Mouse (Mus musculus) forebrain, embryonic 14.5 days (tissue): ENCODE data around the gene Pigm. TPM values are rescaled to one million over a fixed set of nuclear protein-coding genes. Genes with fewer than 3 reads are reported as not detected.

Experiments
- ATAC-seq: fragments of 200-750 bp; cut with Nextera tagmentation; 2 replicates; pipeline ENCODE4 v1.8.0; 2017; ENCODE audit warnings: mild to moderate bottlenecking, moderate library complexity
- DNase-seq: peaks from one replicate; pipeline ENCODE4 v3.0.0-alpha.2; 2015; ENCODE audit warnings: low spot score
- H3K27ac ChIP-seq: fragments of 300-500 bp; sonication (generic); 2 replicates; pipeline ENCODE4 v1.5.1; 2014; ENCODE audit warnings: low read depth, mild to moderate bottlenecking, control low read depth, low read length, moderate library complexity
- H3K27me3 ChIP-seq: fragments of 300-500 bp; sonication (generic); replicated peaks from 2 replicates; pipeline ENCODE4 v1.6.1; 2014; ENCODE audit warnings: low read length, control low read depth, mixed read lengths; ENCODE audit not compliant: control insufficient read depth, insufficient read depth
- H3K36me3 ChIP-seq: fragments of 300-500 bp; sonication (generic); 2 replicates; pipeline ENCODE4 v1.6.1; 2014; ENCODE audit warnings: low read length, control low read depth; ENCODE audit not compliant: control insufficient read depth, insufficient read depth
- H3K4me1 ChIP-seq: fragments of 300-500 bp; sonication (generic); 2 replicates; pipeline ENCODE4 v1.6.1; 2014; ENCODE audit warnings: antibody characterized with exemption, low read length, control low read depth; ENCODE audit not compliant: control insufficient read depth, insufficient read depth
- H3K4me2 ChIP-seq: fragments of 300-500 bp; sonication (generic); 2 replicates; pipeline ENCODE4 v1.6.1; 2014; ENCODE audit warnings: mild to moderate bottlenecking, control low read depth, low read length
- H3K4me3 ChIP-seq: fragments of 300-500 bp; sonication (generic); 2 replicates; pipeline ENCODE4 v1.5.1; 2014; ENCODE audit warnings: low read depth, low read length, control low read depth
- H3K9ac ChIP-seq: fragments of 300-500 bp; sonication (generic); 2 replicates; pipeline ENCODE4 v1.6.1; 2014; ENCODE audit warnings: mild to moderate bottlenecking, low read length, control low read depth, moderate library complexity
- H3K9me3 ChIP-seq: fragments of 300-500 bp; sonication (generic); replicated peaks from 2 replicates; pipeline ENCODE4 v1.6.1; 2016; ENCODE audit warnings: low read length, control low read depth, mixed read lengths; ENCODE audit not compliant: control insufficient read depth
- WGBS: fragments of 180-500 bp; shearing (Covaris S2); extraction: QIAGEN DNeasy Blood & Tissue Kit; methylation state at CpG from one replicate; pipeline ENCODE4 v1.1.7; 2014; 5-methylcytosine and 5-hydroxymethylcytosine counted together
- polyA plus RNA-seq: library from polyadenylated mRNA; unstranded; fragments of >200 nt; fragmentation: Nextera tagmentation; extraction: Ambion mirVana; gene quantifications from 2 replicates; pipeline ENCODE4 v1.2.1, GENCODE M21; 2014

Gene Pigm
- polyA plus RNA-seq, 1 experiment from 2014 or later, result 5.1 TPM

DNA sequence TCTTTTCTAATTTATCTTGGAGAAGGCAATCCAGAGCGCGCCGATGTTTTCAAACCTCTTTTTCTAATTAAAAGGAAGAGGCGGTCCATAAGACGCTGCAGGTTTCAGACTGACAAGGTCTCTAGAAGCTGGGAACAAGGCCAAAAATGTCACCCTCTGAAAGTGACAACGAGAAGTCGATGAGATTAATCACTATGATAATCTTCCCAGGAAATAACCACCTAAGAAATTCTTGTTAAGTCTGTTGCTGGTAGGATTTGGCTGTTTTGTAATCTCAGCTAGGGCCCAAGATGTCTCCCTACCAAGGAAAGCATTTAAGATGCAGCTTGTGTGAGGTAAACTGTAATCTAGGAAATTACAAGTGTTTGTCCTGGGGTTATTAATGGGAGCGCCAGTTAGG is 17.4 kb downstream of the Pigm start:
- no peaks in the 10 kb centered on the region for H3K36me3 ChIP-seq
- ATAC-seq (no peak), DNase-seq (peak; percentile 64)
- no peaks in the 10 kb centered on the region for H3K27me3 ChIP-seq
- H3K27ac ChIP-seq, result no peak overlapping the region
- H3K9ac ChIP-seq, result no peak overlapping the region
- 29% methylated on average over 8 of the region's 8 CpGs for WGBS
- no peak overlapping the region for H3K4me2 ChIP-seq
- H3K9me3 ChIP-seq, result no peaks in the 10 kb centered on the region
- no peak overlapping the region for H3K4me3 ChIP-seq
- H3K4me1 ChIP-seq, result peaks cover 8% of the 10 kb centered on the region; the same call in 1 of the 2 replicates

DNA sequence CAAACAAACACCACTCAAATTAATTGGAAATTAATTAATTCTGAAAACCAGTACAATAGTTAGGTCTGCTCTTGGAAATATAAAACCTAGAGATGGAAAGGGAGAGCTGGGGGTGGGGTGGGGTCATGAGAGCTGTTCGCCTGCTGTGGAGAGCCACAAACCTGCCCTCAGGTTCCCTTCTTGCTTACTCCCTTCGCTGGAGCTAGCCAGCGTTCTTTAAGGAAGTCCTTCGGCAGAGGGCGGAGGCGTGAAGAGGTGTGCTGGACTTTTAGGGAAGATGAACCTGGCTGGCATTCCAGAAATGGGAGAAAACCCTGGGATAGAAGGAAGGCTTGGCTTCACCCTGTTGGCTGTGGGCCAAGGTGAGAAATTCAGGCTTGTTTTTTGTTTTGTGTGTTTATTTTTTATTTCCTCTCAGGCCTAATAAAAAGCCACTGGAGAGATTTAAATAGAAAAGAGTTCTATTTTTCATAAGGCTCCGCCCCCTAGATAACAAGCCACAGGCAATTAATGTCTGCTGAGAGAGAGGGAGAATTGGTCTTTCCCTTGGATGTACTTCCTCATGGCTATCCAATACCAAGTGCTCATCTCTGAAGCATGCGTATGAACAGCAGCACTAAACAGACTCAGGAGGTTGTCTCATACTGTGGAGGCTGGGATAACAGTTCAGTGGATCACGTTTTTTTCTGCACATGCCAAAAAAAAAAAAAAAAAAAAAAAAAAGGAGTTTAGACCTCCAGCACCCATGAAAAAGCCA is 20.8 kb downstream of the Pigm start:
- DNase-seq, result no peak
- 65% methylated on average over 9 of the region's 9 CpGs for WGBS

DNA sequence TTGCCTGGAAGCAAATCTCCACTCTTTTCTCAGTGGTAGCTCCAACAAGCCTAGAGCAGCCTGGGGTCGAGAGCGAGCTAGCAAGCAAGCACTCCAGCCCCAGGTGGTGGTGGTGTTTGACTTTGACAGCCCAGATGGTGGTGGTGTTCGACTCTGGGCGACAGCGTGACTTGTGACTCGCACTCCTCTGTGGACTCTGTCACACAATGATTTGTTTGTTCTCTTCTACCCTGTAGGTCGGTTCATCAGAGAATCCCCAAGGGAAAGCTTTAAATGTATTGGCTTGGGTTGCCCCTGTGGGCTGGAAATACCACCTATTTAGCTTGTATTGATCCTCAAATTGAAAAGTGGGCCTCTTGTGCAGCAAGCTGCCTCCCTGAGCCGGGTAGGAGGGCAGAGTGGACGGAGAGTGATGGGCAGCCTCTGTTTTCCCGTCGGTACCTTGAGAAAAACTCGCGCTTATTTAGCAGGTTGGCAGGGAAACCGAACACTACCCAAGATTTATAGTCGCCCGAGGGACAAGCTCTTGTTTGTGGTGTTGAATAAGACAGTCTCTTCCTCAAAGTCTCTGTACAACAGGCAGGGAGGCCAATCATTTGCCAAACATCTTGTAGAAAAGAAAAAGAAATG is 29.8 kb downstream of the Pigm start:
- Histone ChIP-seq H3K9ac (no peak overlapping the region), H3K27ac (no peak overlapping the region), H3K4me1 (no peaks in the 10 kb centered on the region), H3K4me2 (no peak overlapping the region), H3K9me3 (no peaks in the 10 kb centered on the region), H3K36me3 (no peaks in the 10 kb centered on the region), H3K27me3 (no peaks in the 10 kb centered on the region), H3K4me3 (no peak overlapping the region)
- DNase-seq, result no peak
- WGBS, result 50% methylated on average over 16 of the region's 16 CpGs
- ATAC-seq, result no peak

More for the DNA sequence above, 20.8 kb downstream of the Pigm start:
- Histone ChIP-seq H3K9ac (no peak overlapping the region), H3K4me3 (no peak overlapping the region), H3K4me1 (peaks cover 1% of the 10 kb centered on the region; the same call in 1 of the 2 replicates), H3K27ac (no peak overlapping the region), H3K9me3 (no peaks in the 10 kb centered on the region), H3K27me3 (no peaks in the 10 kb centered on the region), H3K4me2 (no peak overlapping the region), H3K36me3 (no peaks in the 10 kb centered on the region)
- no peak for ATAC-seq

DNA sequence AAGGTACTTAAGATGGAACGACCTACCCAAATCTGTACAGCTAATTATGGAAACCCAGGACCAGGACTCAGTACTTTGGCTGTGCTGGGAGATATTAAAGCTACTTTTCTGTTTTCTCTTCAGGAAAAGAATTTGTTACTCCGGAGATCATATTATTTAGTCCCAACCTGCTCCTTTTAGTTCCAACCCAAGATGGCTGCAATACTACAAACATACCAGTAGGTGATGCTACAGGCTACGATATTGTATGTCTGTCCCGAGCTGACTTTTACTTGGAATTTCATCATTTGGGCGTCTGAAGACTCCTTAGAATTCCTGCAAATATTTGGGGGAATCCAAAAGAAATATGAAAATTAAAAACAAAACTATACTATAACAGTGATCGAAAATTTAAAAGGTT is 32.6 kb downstream of the Pigm start:
- peak; percentile 56; the same call in 1 of the 2 replicates for ATAC-seq
- no peaks in the 10 kb centered on the region for H3K9me3 ChIP-seq
- WGBS, result 6% methylated on average over 6 of the region's 6 CpGs
- DNase-seq, result peak; percentile 84
- H3K4me2 ChIP-seq, result no peak overlapping the region
- no peaks in the 10 kb centered on the region for H3K27me3 ChIP-seq
- no peak overlapping the region for H3K9ac ChIP-seq
- no peaks in the 10 kb centered on the region for H3K4me1 ChIP-seq
- no peaks in the 10 kb centered on the region for H3K36me3 ChIP-seq
- no peak overlapping the region for H3K4me3 ChIP-seq
- H3K27ac ChIP-seq, result no peak overlapping the region

DNA sequence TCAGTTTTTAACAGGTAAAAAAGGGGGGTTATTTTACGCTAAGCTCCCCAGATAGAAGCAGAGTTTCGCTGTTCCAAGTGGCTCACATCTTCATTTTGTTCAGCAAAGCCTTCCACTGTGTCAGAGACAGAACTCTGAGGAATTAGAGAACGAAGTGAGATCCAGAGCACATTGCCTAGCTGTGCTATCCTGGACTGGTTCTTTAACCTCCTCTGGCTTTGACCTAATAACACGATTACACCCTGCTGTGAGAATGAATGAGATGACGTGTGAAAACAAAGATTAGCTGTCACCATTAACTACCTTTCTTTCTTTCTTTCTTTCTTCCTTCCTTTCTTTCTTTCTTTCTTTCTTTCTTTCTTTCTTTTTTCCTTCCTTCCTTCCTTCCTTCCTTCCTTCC is 33.1 kb downstream of the Pigm start:
- Histone ChIP-seq H3K4me1 (no peaks in the 10 kb centered on the region), H3K4me3 (no peak overlapping the region), H3K36me3 (no peaks in the 10 kb centered on the region), H3K9me3 (no peaks in the 10 kb centered on the region), H3K27me3 (no peaks in the 10 kb centered on the region), H3K9ac (no peak overlapping the region), H3K27ac (no peak overlapping the region), H3K4me2 (no peak overlapping the region)
- no peak for ATAC-seq
- 7% methylated on average over 5 of the region's 5 CpGs for WGBS
- peak; percentile 13 for DNase-seq

DNA sequence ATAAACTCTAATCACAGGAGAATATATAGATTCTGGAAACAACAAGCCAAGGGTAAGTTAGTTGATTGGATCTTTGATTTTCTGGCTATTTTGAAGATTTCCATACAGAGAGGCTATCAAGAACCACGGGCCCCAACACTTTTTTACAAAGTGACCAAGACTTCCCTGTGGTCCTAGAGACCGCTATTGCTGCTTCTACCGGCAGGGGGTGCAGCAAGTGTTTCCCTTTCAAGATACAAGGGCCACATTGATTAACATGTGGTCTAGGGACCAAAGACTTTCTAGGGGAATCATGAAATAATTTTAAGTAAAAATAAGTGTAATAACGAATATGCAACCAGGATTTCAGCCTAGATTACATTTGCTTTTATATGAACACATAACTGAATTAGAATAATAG is 34.5 kb downstream of the Pigm start:
- Histone ChIP-seq H3K4me3 (no peak overlapping the region), H3K4me2 (no peak overlapping the region), H3K9ac (no peak overlapping the region), H3K36me3 (no peaks in the 10 kb centered on the region), H3K4me1 (no peaks in the 10 kb centered on the region), H3K27me3 (no peaks in the 10 kb centered on the region), H3K9me3 (no peaks in the 10 kb centered on the region), H3K27ac (no peak overlapping the region)
- DNase-seq, result peak; percentile 64
- no peak for ATAC-seq
- WGBS, result 7% methylated on average over 4 of the region's 4 CpGs

DNA sequence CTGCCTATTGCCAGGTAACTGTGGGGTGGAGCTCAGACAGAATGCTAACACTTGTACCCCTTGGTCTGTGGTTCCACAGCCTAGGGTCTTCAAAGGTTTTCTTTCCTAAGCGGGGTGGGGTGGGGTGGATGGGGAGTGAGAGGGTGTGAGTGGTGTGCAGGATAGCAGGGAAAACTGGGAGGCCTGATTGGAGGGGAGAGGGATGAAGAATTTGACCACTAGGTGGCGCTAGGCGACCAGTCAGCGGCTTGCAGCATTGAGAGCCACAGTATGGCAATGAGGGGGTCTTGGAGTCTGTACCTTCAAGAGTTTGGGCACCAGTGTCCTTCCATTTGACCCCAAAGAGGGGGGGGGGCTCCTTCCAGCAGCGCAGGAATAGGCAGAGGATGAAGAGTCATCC is 35.9 kb downstream of the Pigm start:
- Histone ChIP-seq H3K36me3 (no peaks in the 10 kb centered on the region), H3K9me3 (no peaks in the 10 kb centered on the region), H3K4me1 (no peaks in the 10 kb centered on the region), H3K27ac (no peak overlapping the region), H3K4me3 (no peak overlapping the region), H3K4me2 (no peak overlapping the region), H3K27me3 (no peaks in the 10 kb centered on the region), H3K9ac (no peak overlapping the region)
- 2% methylated on average over 5 of the region's 5 CpGs for WGBS
- DNase-seq (peak; percentile 80), ATAC-seq (peak; percentile 90)

DNA sequence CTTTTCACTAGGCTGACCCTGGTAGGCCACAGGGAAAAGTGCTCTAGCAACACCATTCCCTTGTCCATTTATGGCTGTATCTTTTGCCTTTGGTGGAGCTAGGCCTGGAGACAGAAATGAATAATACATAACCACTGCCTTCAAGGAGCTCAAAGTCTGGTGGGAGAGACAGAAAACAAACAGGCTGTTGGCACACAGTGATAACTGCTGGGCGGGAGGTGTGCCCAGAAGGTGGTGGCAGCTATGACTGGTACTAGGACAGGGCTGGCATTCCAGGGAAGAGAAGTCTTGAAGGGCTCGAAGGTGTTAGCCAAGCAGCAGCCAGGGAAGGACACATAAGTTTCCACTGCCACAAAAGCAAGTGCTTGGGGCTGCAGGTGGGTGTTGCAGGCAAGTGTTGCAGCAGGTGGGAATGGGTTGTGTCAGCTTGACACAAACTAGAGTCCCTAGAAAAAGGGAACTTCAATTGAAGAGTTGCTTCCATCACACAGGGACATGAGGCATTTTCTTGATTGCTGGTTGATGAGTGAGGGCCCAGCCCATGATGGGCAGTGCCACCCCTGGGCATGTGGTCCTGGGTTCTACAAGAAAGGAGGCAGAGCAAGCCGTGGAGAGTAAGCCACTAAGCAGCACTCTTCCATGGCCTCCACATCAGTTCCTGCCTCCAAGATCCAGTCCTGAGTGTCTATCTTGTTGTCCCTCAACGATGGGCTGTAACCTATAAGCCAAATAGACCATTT is 37.3 kb downstream of the Pigm start:
- WGBS, result 93% methylated on average over 4 of the region's 4 CpGs
- ATAC-seq, result no peak
- no peak for DNase-seq

DNA sequence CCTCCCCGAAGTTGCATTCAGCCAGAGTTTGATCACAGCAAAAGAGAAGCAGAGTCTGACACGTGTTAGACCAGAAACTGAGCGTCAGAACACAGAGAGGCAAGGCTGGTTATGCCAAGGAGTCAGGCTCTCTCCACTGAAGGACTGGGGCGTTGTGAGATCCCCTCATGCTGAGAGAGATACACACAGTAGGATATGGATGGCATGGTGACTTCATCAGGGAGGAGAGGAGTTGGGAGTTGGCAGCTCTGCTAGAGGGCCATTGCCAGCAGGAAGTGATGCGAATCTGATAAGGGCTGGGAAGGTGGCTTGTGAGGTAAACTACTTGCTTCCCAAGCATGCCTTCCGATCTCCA is 37.9 kb downstream of the Pigm start:
- no peak for ATAC-seq
- DNase-seq, result no peak
- Histone ChIP-seq H3K4me3 (no peak overlapping the region), H3K4me2 (no peak overlapping the region), H3K27ac (no peak overlapping the region), H3K9me3 (no peaks in the 10 kb centered on the region), H3K36me3 (no peaks in the 10 kb centered on the region), H3K27me3 (no peaks in the 10 kb centered on the region), H3K4me1 (no peaks in the 10 kb centered on the region), H3K9ac (no peak overlapping the region)
- 84% methylated on average over 6 of the region's 6 CpGs for WGBS

More for the DNA sequence above, 37.3 kb downstream of the Pigm start:
- H3K4me2 ChIP-seq, result no peak overlapping the region
- no peak overlapping the region for H3K27ac ChIP-seq
- H3K4me3 ChIP-seq, result no peak overlapping the region
- H3K9me3 ChIP-seq, result no peaks in the 10 kb centered on the region
- H3K36me3 ChIP-seq, result no peaks in the 10 kb centered on the region
- no peak overlapping the region for H3K9ac ChIP-seq
- no peaks in the 10 kb centered on the region for H3K27me3 ChIP-seq
- no peaks in the 10 kb centered on the region for H3K4me1 ChIP-seq
